16 mouse cellular contexts compared by ENCODE assay signal in genomic region chr9:50533791-50534190, GRCm38 (mm10). TPM values are rescaled to one million over a fixed set of nuclear protein-coding genes. Genes with fewer than 3 reads are reported as not detected.
DNase-seq lines count a peak whose midpoint lies in the region; ATAC-seq and TF ChIP-seq lines count a peak whose summit lies in the region.
"Had no signal": no experiment of that assay in that cellular context is flagged by ENCODE, and none has a peak within 500 bp of the region (broad histone marks: within the 10 kb centered on the region; RNA-seq: fewer than 3 reads in every experiment).

No protein-coding gene starts in this region.

- peak overlapping the region; percentile 26 for H3K4me2 ChIP-seq in liver, embryonic 12.5 days
- H3K4me2 ChIP-seq: heart, embryonic 15.5 days; hindbrain, embryonic 15.5 days; lung, embryonic 15.5 days had no signal

- no peak overlapping the region for H3K9ac ChIP-seq in liver, embryonic 12.5 days
- H3K9ac ChIP-seq: heart, embryonic 15.5 days; hindbrain, embryonic 15.5 days; lung, embryonic 15.5 days had no signal

- no peak for TF ChIP-seq CTCF in spleen, adult 2 months (IDR thresholded peaks at IDR 0.05; ENCODE audit: extremely low read depth, insufficient read depth, insufficient read length, insufficient replicate concordance)
- no peak for TF ChIP-seq CTCF in small intestine, adult 2 months (IDR thresholded peaks at IDR 0.05; ENCODE audit: extremely low read depth, insufficient read length, insufficient replicate concordance, low read depth, low read length)

- no peaks in the 10 kb centered on the region for H3K36me3 ChIP-seq in spleen, adult 2 months (ENCODE audit: control insufficient read depth, insufficient read depth, low read length)
- H3K36me3 ChIP-seq in liver, embryonic 12.5 days, result no peaks in the 10 kb centered on the region
- peaks cover 8% of the 10 kb centered on the region for H3K36me3 ChIP-seq in small intestine, adult 2 months (ENCODE audit: control insufficient read depth, insufficient read depth, low read length)
- H3K36me3 ChIP-seq in hindbrain, embryonic 10.5 days, result no peaks in the 10 kb centered on the region
- H3K36me3 ChIP-seq: heart, embryonic 15.5 days; hindbrain, embryonic 15.5 days; lung, embryonic 15.5 days had no signal

- H3K27ac ChIP-seq in spleen, adult 2 months (ENCODE audit: insufficient read depth, low read length), result peak overlapping the region; percentile 81
- H3K27ac ChIP-seq in liver, embryonic 12.5 days, result 0 out of 2 replicates have a peak overlapping the region, but pooled peaks have one; percentile 7
- peak overlapping the region; percentile 80 for H3K27ac ChIP-seq in small intestine, adult 2 months (ENCODE audit: insufficient read depth, low read depth, low read length)
- no peak overlapping the region for H3K27ac ChIP-seq in hindbrain, embryonic 10.5 days
- H3K27ac ChIP-seq: heart, embryonic 15.5 days; hindbrain, embryonic 15.5 days; lung, embryonic 15.5 days had no signal

- intact Hi-C loops in left cerebral cortex, postnatal 25 days (cut with DNase I), result loop anchor here (10.0 kb wide), 1 partner anchor 199 kb away; no protein-coding TSS in a partner anchor

- H3K4me3 ChIP-seq in spleen, adult 2 months (ENCODE audit: extremely low read depth, insufficient read depth, insufficient read length), result no peak overlapping the region; the same call in 1 of the 2 replicates
- no peak overlapping the region for H3K4me3 ChIP-seq in liver, embryonic 12.5 days
- H3K4me3 ChIP-seq in small intestine, adult 2 months (ENCODE audit: low read depth, low read length), result no peak overlapping the region
- no peak overlapping the region for H3K4me3 ChIP-seq in hindbrain, embryonic 10.5 days
- H3K4me3 ChIP-seq: heart, embryonic 15.5 days; hindbrain, embryonic 15.5 days; lung, embryonic 15.5 days had no signal

- ATAC-seq in liver, embryonic 12.5 days, result no peak

- H3K27me3 ChIP-seq in spleen, adult 2 months (ENCODE audit: control insufficient read depth, insufficient read depth, low read length), result no peaks in the 10 kb centered on the region
- no peaks in the 10 kb centered on the region for H3K27me3 ChIP-seq in liver, embryonic 12.5 days (replicated peaks)
- H3K27me3 ChIP-seq in small intestine, adult 2 months (ENCODE audit: control insufficient read depth, insufficient read depth, low read length), result no peaks in the 10 kb centered on the region
- H3K27me3 ChIP-seq in hindbrain, embryonic 10.5 days (ENCODE audit: insufficient read depth, poor library complexity, severe bottlenecking), result no peaks in the 10 kb centered on the region
- H3K27me3 ChIP-seq: heart, embryonic 15.5 days; hindbrain, embryonic 15.5 days; lung, embryonic 15.5 days had no signal

- no peaks in the 10 kb centered on the region for H3K9me3 ChIP-seq in liver, embryonic 12.5 days (replicated peaks)
- H3K9me3 ChIP-seq in hindbrain, embryonic 10.5 days, result no peaks in the 10 kb centered on the region
- H3K9me3 ChIP-seq: heart, embryonic 15.5 days; hindbrain, embryonic 15.5 days; lung, embryonic 15.5 days had no signal

- 66% methylated on average over 3 of the region's 3 CpGs for WGBS in spleen, adult 2 months
- 64% methylated on average over 3 of the region's 3 CpGs for WGBS in liver, embryonic 12.5 days (ENCODE audit: insufficient replicate concordance)
- 40% methylated on average over 3 of the region's 3 CpGs for WGBS in small intestine, adult 2 months
- 78% methylated on average over 3 of the region's 3 CpGs for WGBS in hindbrain, embryonic 10.5 days

- TF ChIP-seq POLR2A in spleen, adult 2 months (IDR thresholded peaks at IDR 0.05; ENCODE audit: low read depth, low read length), result no peak
- TF ChIP-seq POLR2A in small intestine, adult 2 months (IDR thresholded peaks at IDR 0.05; ENCODE audit: low read depth, low read length), result no peak

- peaks cover 8% of the 10 kb centered on the region; the same call in 1 of the 2 replicates for H3K4me1 ChIP-seq in spleen, adult 2 months (ENCODE audit: control insufficient read depth, insufficient read depth, insufficient read length)
- peaks cover 15% of the 10 kb centered on the region; the same call in 1 of the 2 replicates for H3K4me1 ChIP-seq in liver, embryonic 12.5 days
- peaks cover 14% of the 10 kb centered on the region for H3K4me1 ChIP-seq in small intestine, adult 2 months (ENCODE audit: control insufficient read depth, insufficient read depth, insufficient read length, low read length)
- no peaks in the 10 kb centered on the region for H3K4me1 ChIP-seq in hindbrain, embryonic 10.5 days (replicated peaks)
- H3K4me1 ChIP-seq: heart, embryonic 15.5 days; hindbrain, embryonic 15.5 days; lung, embryonic 15.5 days had no signal

- no peak for DNase-seq in spleen, adult 2 months (ENCODE audit: low read depth in 1 of 2, low spot score in 2 of 2)
- DNase-seq in spleen, postnatal 36 days (ENCODE audit: low spot score in 2 of 2), result no peak
- peak; percentile 30 for DNase-seq in ZHBTc4 (ENCODE audit: low read depth, low spot score)
- no peak for DNase-seq in hindbrain, embryonic 10.5 days (ENCODE audit: low spot score)
- DNase-seq in left cerebral cortex, postnatal 25 days (ENCODE audit: low spot score in 2 of 2), result no peak
- DNase-seq in cerebellum, postnatal 25 days, result no peak
- DNase-seq: embryo, embryonic 11 days; midbrain, embryonic 14.5 days had no signal

RNA-seq across cellular contexts. Expression of gene Pts, which starts 5.3 kb away (rescaled TPM):
- 27.8 and 56.4 TPM in 2 replicates for polyA plus RNA-seq in spleen, adult 2 months (2012; rRNA removed)
- 46.8 and 47.6 TPM in 2 replicates for polyA plus RNA-seq in liver, embryonic 12.5 days (2016; fragmentation: Nextera tagmentation; extraction: Ambion mirVana)
- polyA plus RNA-seq in small intestine, adult 2 months (2012; rRNA removed), result 10.4 and 14.9 TPM in 2 replicates
- 82.4 and 93.7 TPM in 2 replicates for polyA plus RNA-seq in hindbrain, embryonic 10.5 days (2016; fragmentation: Nextera tagmentation; extraction: Ambion mirVana)
- total RNA-seq in left cerebral cortex, postnatal 25 days (2021), result 10 to 100 TPM; 27.6 to 29.8 TPM

RNA-seq across cellular contexts. Expression of gene Il18, which starts 20.8 kb away (rescaled TPM):
- polyA plus RNA-seq in spleen, adult 2 months (2012; rRNA removed), result 10.7 and 12.6 TPM in 2 replicates
- 2.3 and 3.1 TPM in 2 replicates for polyA plus RNA-seq in liver, embryonic 12.5 days (2016; fragmentation: Nextera tagmentation; extraction: Ambion mirVana)
- polyA plus RNA-seq in small intestine, adult 2 months (2012; rRNA removed), result 5.7 and 11.2 TPM in 2 replicates
- 2.8 and 5.9 TPM in 2 replicates for polyA plus RNA-seq in hindbrain, embryonic 10.5 days (2016; fragmentation: Nextera tagmentation; extraction: Ambion mirVana)
- 10 to 100 TPM; 27.1 to 29.8 TPM for total RNA-seq in left cerebral cortex, postnatal 25 days (2021)

RNA-seq across cellular contexts. Expression of gene Bco2, which starts 21.2 kb away (rescaled TPM):
- 0.54 and 0.62 TPM in 2 replicates for polyA plus RNA-seq in spleen, adult 2 months (2012; rRNA removed)
- 0.18 TPM in 2 replicates for polyA plus RNA-seq in liver, embryonic 12.5 days (2016; fragmentation: Nextera tagmentation; extraction: Ambion mirVana)
- 5.5 and 8.5 TPM in 2 replicates for polyA plus RNA-seq in small intestine, adult 2 months (2012; rRNA removed)
- polyA plus RNA-seq in hindbrain, embryonic 10.5 days (2016; fragmentation: Nextera tagmentation; extraction: Ambion mirVana), result 0.10 and 0.18 TPM in 2 replicates
- 1 to 10 TPM; 3.4 to 3.8 TPM for total RNA-seq in left cerebral cortex, postnatal 25 days (2021)

RNA-seq across cellular contexts. Expression of gene Tex12, which starts 27.3 kb away (rescaled TPM):
- polyA plus RNA-seq in spleen, adult 2 months (2012; rRNA removed), result not detected in 2 replicates
- polyA plus RNA-seq in liver, embryonic 12.5 days (2016; fragmentation: Nextera tagmentation; extraction: Ambion mirVana), result not detected in 2 replicates
- polyA plus RNA-seq in small intestine, adult 2 months (2012; rRNA removed), result 0.10 TPM in 1 of 2 replicates, not detected in the other
- polyA plus RNA-seq in hindbrain, embryonic 10.5 days (2016; fragmentation: Nextera tagmentation; extraction: Ambion mirVana), result 0.21 TPM in 1 of 2 replicates, not detected in the other
- total RNA-seq in left cerebral cortex, postnatal 25 days (2021), result not detected
- total RNA-seq: gastrocnemius, adult 18-20 months; left cerebral cortex, postnatal 36 days had no signal
- polyA plus RNA-seq: heart, embryonic 15.5 days; large intestine, adult 2 months; lung, embryonic 15.5 days had no signal

RNA-seq across cellular contexts. Expression of gene Plet1, which starts 39.5 kb away (rescaled TPM):
- polyA plus RNA-seq in spleen, adult 2 months (2012; rRNA removed), result 0.14 TPM in 2 replicates
- polyA plus RNA-seq in liver, embryonic 12.5 days (2016; fragmentation: Nextera tagmentation; extraction: Ambion mirVana), result 0.15 and 0.23 TPM in 2 replicates
- polyA plus RNA-seq in small intestine, adult 2 months (2012; rRNA removed), result 2.5 and 23.9 TPM in 2 replicates
- 1.0 and 1.2 TPM in 2 replicates for polyA plus RNA-seq in hindbrain, embryonic 10.5 days (2016; fragmentation: Nextera tagmentation; extraction: Ambion mirVana)
- total RNA-seq in left cerebral cortex, postnatal 25 days (2021), result under 1 TPM in 1 of 2 experiments, not detected in 1; 0.21 TPM
- total RNA-seq: gastrocnemius, adult 18-20 months; left cerebral cortex, postnatal 36 days had no signal
